Mouse (Mus musculus) liver, embryonic 14.5 days (tissue): Measurements from ENCODE around the gene Smoc1. TPM values are rescaled to one million over a fixed set of nuclear protein-coding genes. Genes with fewer than 3 reads are reported as not detected.

Source experiments
- ATAC-seq: fragments of 200-750 bp; cut with Nextera tagmentation; 2 replicates; pipeline ENCODE4 v1.8.0; 2017; ENCODE audit warnings: moderate number of reproducible peaks, mild to moderate bottlenecking, moderate library complexity; ENCODE audit not compliant: insufficient read depth
- DNase-seq, 3 experiments: peaks; one replicate each; pipeline ENCODE4 v3.0.0-alpha.2; 2012 to 2013; ENCODE audit warnings: low read depth in 3 of 3, low spot score in 3 of 3
- H3K27ac ChIP-seq: fragments of 300-500 bp; sonication (generic); 2 replicates; pipeline ENCODE4 v1.5.1; 2014; ENCODE audit warnings: moderate library complexity, mild to moderate bottlenecking, control low read depth, inconsistent platforms
- H3K27me3 ChIP-seq: fragments of 300-500 bp; sonication (generic); 2 replicates; pipeline ENCODE4 v1.6.1; 2014; ENCODE audit warnings: mild to moderate bottlenecking, low read length, moderate library complexity; ENCODE audit not compliant: control insufficient read depth, insufficient read depth
- H3K36me3 ChIP-seq: fragments of 300-500 bp; sonication (generic); replicated peaks from 2 replicates; pipeline ENCODE4 v1.6.1; 2014; ENCODE audit warnings: low read depth; ENCODE audit not compliant: control insufficient read depth, insufficient read depth
- H3K4me1 ChIP-seq, 2 experiments: fragments of 200-500 bp in 1 of 2; fragments of 300-500 bp in 1 of 2; sonication (generic) in 1 of 2; replicated peaks; 2 replicates each; pipeline ENCODE4 v1.6.1; 2012 to 2014; ENCODE audit warnings: antibody characterized with exemption in 1 of 2, inconsistent platforms in 1 of 2, low read length in 1 of 2; ENCODE audit not compliant: control insufficient read depth in 2 of 2, insufficient read depth in 2 of 2
- H3K4me2 ChIP-seq: fragments of 300-500 bp; sonication (generic); 2 replicates; pipeline ENCODE4 v1.6.1; 2014; ENCODE audit warnings: low read depth, mild to moderate bottlenecking, control low read depth, moderate library complexity
- H3K4me3 ChIP-seq, 2 experiments: fragments of 200-500 bp in 1 of 2; fragments of 300-500 bp in 1 of 2; sonication (generic) in 1 of 2; 2 replicates each; pipeline ENCODE4 v1.5.1; 2012 to 2014; ENCODE audit warnings: low read depth in 2 of 2, low read length in 2 of 2, mild to moderate bottlenecking in 2 of 2, control low read depth in 1 of 2, inconsistent platforms in 1 of 2, moderate library complexity in 1 of 2; ENCODE audit not compliant: insufficient read depth in 1 of 2
- H3K9ac ChIP-seq: fragments of 300-500 bp; sonication (generic); replicated peaks from 2 replicates; pipeline ENCODE4 v1.6.1; 2014; ENCODE audit warnings: mild to moderate bottlenecking, control low read depth, moderate library complexity
- H3K9me3 ChIP-seq: fragments of 300-500 bp; sonication (generic); 2 replicates; pipeline ENCODE4 v1.6.1; 2016; ENCODE audit warnings: low read length, mixed read lengths; ENCODE audit not compliant: control insufficient read depth
- CTCF ChIP-seq: IDR thresholded peaks from 2 replicates; pipeline ENCODE4 v1.5.1; 2016; ENCODE audit warnings: antibody characterized with exemption, low read depth, control low read depth
- EP300 ChIP-seq: IDR thresholded peaks from 2 replicates; pipeline ENCODE4 v1.6.1; 2016; ENCODE audit warnings: antibody characterized with exemption, low read depth
- WGBS: fragments of 180-500 bp; shearing (Covaris S2); extraction: QIAGEN DNeasy Blood & Tissue Kit; methylation state at CpG from one replicate; pipeline ENCODE4 v1.1.7; 2014; ENCODE audit not compliant: insufficient replicate concordance; 5-methylcytosine and 5-hydroxymethylcytosine counted together
- polyA plus RNA-seq, 2 experiments: library from polyadenylated mRNA; depleted of rRNA in 1 of 2; stranded (reverse) in 1 of 2; unstranded in 1 of 2; fragments of >200 nt; fragmentation: Nextera tagmentation in 1 of 2; extraction: Ambion mirVana in 1 of 2; gene quantifications; 2 replicates each; pipeline versions ENCODE4 v1.2.1 to v1.2.3; 2012 to 2014

The Smoc1 gene
- polyA plus RNA-seq, 2 experiments: 4.6 to 6.9 TPM

DNA sequence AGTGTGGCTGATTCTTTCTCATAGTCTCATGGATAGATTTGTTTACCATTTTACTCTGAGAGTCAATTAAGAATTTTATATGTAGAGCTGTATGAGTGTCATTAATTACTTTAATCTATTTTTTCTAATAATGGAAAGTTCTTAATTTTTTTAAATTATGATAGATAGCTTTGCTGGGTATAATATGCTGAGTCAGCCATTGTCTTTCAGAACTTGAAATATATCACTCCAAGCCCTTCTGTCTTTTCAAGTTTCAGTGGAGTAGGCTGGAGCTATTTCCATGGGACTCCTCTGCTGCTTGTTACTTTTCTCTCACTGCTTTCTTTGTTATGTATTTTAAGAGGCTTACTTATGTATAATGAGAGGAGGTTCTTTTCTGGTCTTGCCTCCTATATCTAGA lies 93.7 kb downstream of the Smoc1 start:
- no peaks in the 10 kb centered on the region for H3K27me3 ChIP-seq
- no peaks in the 10 kb centered on the region for H3K4me1 ChIP-seq
- TF ChIP-seq EP300 (no peak), CTCF (no peak)
- H3K36me3 ChIP-seq: no peaks in the 10 kb centered on the region
- H3K9me3 ChIP-seq: no peaks in the 10 kb centered on the region
- no peak overlapping the region for H3K27ac ChIP-seq
- no peak overlapping the region for H3K4me3 ChIP-seq
- ATAC-seq (no peak), DNase-seq (no peak)
- H3K4me2 ChIP-seq: no peak overlapping the region
- H3K9ac ChIP-seq: no peak overlapping the region

DNA sequence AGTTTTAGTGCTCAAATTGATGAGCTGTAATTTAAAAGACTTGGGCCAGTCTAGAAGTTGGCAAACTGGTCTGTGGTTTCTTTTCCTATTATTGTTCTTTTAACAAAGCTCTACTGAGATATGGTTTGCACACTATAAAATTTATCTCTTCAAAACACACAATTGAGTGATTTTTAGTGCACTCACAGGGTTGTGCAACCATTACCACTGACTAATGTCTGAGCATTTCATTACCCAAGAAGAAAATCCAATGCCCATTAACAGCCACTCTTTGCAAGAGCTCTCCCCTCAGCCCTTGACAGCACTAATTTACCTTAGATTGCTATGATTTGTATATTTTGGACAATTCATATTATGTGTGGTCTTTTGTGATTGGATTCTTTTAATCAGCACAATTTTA lies 97.2 kb downstream of the Smoc1 start:
- no peak overlapping the region for H3K9ac ChIP-seq
- no peaks in the 10 kb centered on the region for H3K36me3 ChIP-seq
- no peak overlapping the region for H3K4me2 ChIP-seq
- H3K9me3 ChIP-seq: no peaks in the 10 kb centered on the region
- TF ChIP-seq EP300 (no peak), CTCF (no peak)
- H3K27me3 ChIP-seq: no peaks in the 10 kb centered on the region
- ATAC-seq (no peak), DNase-seq (no peak)
- no peak overlapping the region for H3K27ac ChIP-seq
- no peaks in the 10 kb centered on the region for H3K4me1 ChIP-seq
- no peak overlapping the region for H3K4me3 ChIP-seq

GRCm38 (mm10) chr12:81126842-81127241 lies 100.2 kb downstream of the Smoc1 start:
- DNase-seq: no peak
- ATAC-seq: no peak
- H3K36me3 ChIP-seq: no peaks in the 10 kb centered on the region
- no peak overlapping the region for H3K4me2 ChIP-seq
- H3K9ac ChIP-seq: no peak overlapping the region
- no peaks in the 10 kb centered on the region for H3K27me3 ChIP-seq
- TF ChIP-seq CTCF (no peak), EP300 (no peak)
- no peak overlapping the region for H3K27ac ChIP-seq
- no peaks in the 10 kb centered on the region for H3K4me1 ChIP-seq
- no peak overlapping the region for H3K4me3 ChIP-seq
- 48% methylated on average over 3 of the region's 3 CpGs for WGBS
- no peaks in the 10 kb centered on the region for H3K9me3 ChIP-seq

- DNase-seq (no peak), ATAC-seq (no peak)
- Histone ChIP-seq H3K9ac (no peak overlapping the region), H3K4me1 (peaks cover 0 to 4% of the 10 kb centered on the region in 2 experiments; a peak in 1 of 4 replicates), H3K36me3 (no peaks in the 10 kb centered on the region), H3K4me3 (no peak overlapping the region), H3K27ac (no peak overlapping the region), H3K9me3 (no peaks in the 10 kb centered on the region), H3K4me2 (no peak overlapping the region), H3K27me3 (no peaks in the 10 kb centered on the region)
- no peak for TF ChIP-seq CTCF
- TF ChIP-seq EP300: no peak
- WGBS: 65% methylated on average over 5 of the region's 5 CpGs
Observed at GRCm38 (mm10) chr12:81128693-81129092, 102.1 kb downstream of the Smoc1 start.

DNA sequence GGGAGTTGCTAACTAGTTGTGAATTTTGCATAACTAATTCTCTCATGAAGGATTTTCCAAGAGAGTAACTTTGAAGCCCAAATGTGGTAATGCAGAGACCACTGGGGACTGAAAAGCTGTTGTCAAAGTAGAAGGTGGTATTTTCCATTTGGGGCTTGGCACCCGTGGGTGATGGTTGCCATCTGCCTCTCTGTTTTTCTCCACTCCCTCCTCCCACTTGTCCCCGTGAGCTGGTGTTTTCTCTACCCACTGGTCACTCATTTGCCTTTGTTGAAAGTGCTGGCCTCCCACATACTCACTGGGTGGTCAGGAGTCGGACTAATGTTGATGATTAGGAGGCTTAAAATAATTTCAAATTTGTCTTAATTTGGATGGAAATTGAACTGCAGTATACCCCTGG lies 104.1 kb downstream of the Smoc1 start:
- Histone ChIP-seq H3K9me3 (no peaks in the 10 kb centered on the region), H3K4me3 (no peak overlapping the region), H3K4me2 (no peak overlapping the region), H3K27ac (no peak overlapping the region), H3K9ac (no peak overlapping the region), H3K36me3 (no peaks in the 10 kb centered on the region), H3K27me3 (no peaks in the 10 kb centered on the region), H3K4me1 (peaks cover 0 to 4% of the 10 kb centered on the region in 2 experiments; a peak in 1 of 4 replicates)
- no peak for ATAC-seq
- no peak for DNase-seq
- TF ChIP-seq CTCF: no peak
- no peak for TF ChIP-seq EP300
- 28% methylated on average over 3 of the region's 3 CpGs for WGBS

- H3K27ac ChIP-seq: no peak overlapping the region
- no peak overlapping the region for H3K4me3 ChIP-seq
- no peaks in the 10 kb centered on the region for H3K27me3 ChIP-seq
- DNase-seq (no peak), ATAC-seq (no peak)
- no peak overlapping the region for H3K9ac ChIP-seq
- TF ChIP-seq EP300 (no peak), CTCF (no peak)
- WGBS: 62% methylated on average over 4 of the region's 4 CpGs
- no peaks in the 10 kb centered on the region for H3K9me3 ChIP-seq
- H3K4me2 ChIP-seq: no peak overlapping the region
- H3K4me1 ChIP-seq: peaks cover 0 to 4% of the 10 kb centered on the region in 2 experiments; a peak in 1 of 4 replicates
- H3K36me3 ChIP-seq: no peaks in the 10 kb centered on the region
Observed at GRCm38 (mm10) chr12:81131114-81131513, 104.5 kb downstream of the Smoc1 start.
